Mouse (Mus musculus) forebrain, embryonic 11.5 days (tissue): ENCODE measurements at regions not wholly inside any gene's neighbourhood (a gene's known extent, or its start where the extent isn't known, plus 50 kb on each side); places are given as distances from the start of the nearest gene placed in this dataset. TPM values are rescaled to one million over a fixed set of nuclear protein-coding genes. Genes with fewer than 3 reads are reported as not detected.

Experiments used
- ATAC-seq: fragments of 200-750 bp; cut with Nextera tagmentation; replicated peaks from 2 replicates; pipeline ENCODE4 v1.8.0; 2017; ENCODE audit warnings: moderate TSS enrichment; ENCODE audit not compliant: low FRiP score
- DNase-seq: peaks from one replicate; pipeline ENCODE4 v3.0.0-alpha.2; 2017; ENCODE audit warnings: low spot score
- H3K27ac ChIP-seq: fragments of 300-500 bp; sonication (generic); 2 replicates; pipeline ENCODE4 v1.5.1; 2014; ENCODE audit warnings: low read depth, low read length
- H3K27me3 ChIP-seq: fragments of 300-500 bp; sonication (generic); 2 replicates; pipeline ENCODE4 v1.6.1; 2014; ENCODE audit warnings: mild to moderate bottlenecking, low read length, mixed read lengths; ENCODE audit not compliant: control insufficient read depth, insufficient read depth
- H3K36me3 ChIP-seq: fragments of 300-500 bp; sonication (generic); 2 replicates; pipeline ENCODE4 v1.6.1; 2014; ENCODE audit warnings: mild to moderate bottlenecking, low read length, moderate library complexity, mixed read lengths; ENCODE audit not compliant: control insufficient read depth, insufficient read depth
- H3K4me1 ChIP-seq: fragments of 300-500 bp; sonication (generic); replicated peaks from 2 replicates; pipeline ENCODE4 v1.6.1; 2014; ENCODE audit warnings: low read length, mixed read lengths; ENCODE audit not compliant: control insufficient read depth, insufficient read depth
- H3K4me2 ChIP-seq: fragments of 300-500 bp; sonication (generic); 2 replicates; pipeline ENCODE4 v1.6.1; 2014; ENCODE audit warnings: low read depth, mild to moderate bottlenecking, low read length, moderate library complexity, mixed read lengths; ENCODE audit not compliant: severe bottlenecking
- H3K4me3 ChIP-seq: fragments of 300-500 bp; sonication (generic); 2 replicates; pipeline ENCODE4 v1.5.1; 2014; ENCODE audit warnings: low read depth, low read length
- H3K9ac ChIP-seq: fragments of 300-500 bp; sonication (generic); 2 replicates; pipeline ENCODE4 v1.6.1; 2014; ENCODE audit warnings: low read length
- H3K9me3 ChIP-seq: fragments of 300-500 bp; sonication (generic); 2 replicates; pipeline ENCODE4 v1.6.1; 2016; ENCODE audit warnings: low read length, mixed read lengths; ENCODE audit not compliant: control insufficient read depth
- WGBS: fragments of 180-500 bp; shearing (Covaris S2); extraction: QIAGEN DNeasy Blood & Tissue Kit; methylation state at CpG from one replicate; pipeline ENCODE4 v1.1.7; 2014; 5-methylcytosine and 5-hydroxymethylcytosine counted together
- microRNA-seq: library from miRNA; unstranded; fragments of <30 nt; microRNA quantifications from one replicate; pipeline ENCODE4, GENCODE M21; 2016; ENCODE audit not compliant: insufficient number of aligned reads

DNA sequence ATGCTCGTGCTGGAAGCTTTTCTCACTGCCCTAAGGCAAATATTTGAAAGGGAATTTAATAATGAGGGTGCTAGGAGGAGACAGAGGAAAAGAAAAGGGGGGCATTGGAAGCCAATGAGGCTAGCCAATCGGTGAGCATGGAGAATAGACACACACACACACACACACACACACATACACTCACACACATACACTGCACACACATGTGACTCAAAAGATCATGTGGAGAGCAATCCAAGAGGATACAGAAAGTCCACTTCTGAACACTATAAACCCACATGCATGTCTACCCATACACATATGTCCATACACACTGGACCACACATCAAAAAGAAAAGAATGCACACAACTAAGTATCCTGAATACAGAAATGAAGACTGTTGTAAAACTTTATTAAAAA, 88.4 kb upstream of the Sphkap start:
- Histone ChIP-seq H3K27ac (no peak overlapping the region), H3K4me2 (no peak overlapping the region), H3K36me3 (no peaks in the 10 kb centered on the region), H3K4me3 (no peak overlapping the region), H3K4me1 (no peaks in the 10 kb centered on the region), H3K9ac (no peak overlapping the region), H3K9me3 (no peaks in the 10 kb centered on the region), H3K27me3 (no peaks in the 10 kb centered on the region)
- 46% methylated on average over 2 of the region's 2 CpGs for WGBS
- DNase-seq: no peak
- no peak for ATAC-seq

DNA sequence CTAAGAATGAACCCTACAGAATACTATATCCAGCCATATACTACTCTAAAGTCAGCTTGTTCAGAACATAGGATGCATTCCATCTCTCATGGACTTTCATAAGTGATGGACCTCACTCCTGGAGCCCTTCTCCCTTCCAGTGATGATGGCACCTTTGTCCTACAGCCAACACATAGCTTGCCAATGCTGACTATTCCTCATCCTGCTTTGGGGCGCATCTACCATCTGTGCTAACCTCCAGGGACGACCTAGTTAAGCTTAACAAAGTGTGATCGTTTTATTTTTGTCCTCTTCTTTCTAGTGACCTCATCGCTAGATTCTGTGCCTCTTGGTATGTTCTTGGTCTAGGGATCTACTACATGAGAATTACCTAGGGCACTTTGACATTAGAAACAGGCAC, 87.0 kb upstream of the Sphkap start:
- Histone ChIP-seq H3K36me3 (no peaks in the 10 kb centered on the region), H3K4me1 (no peaks in the 10 kb centered on the region), H3K9me3 (no peaks in the 10 kb centered on the region), H3K27ac (no peak overlapping the region), H3K4me3 (no peak overlapping the region), H3K4me2 (no peak overlapping the region), H3K9ac (no peak overlapping the region), H3K27me3 (no peaks in the 10 kb centered on the region)
- ATAC-seq: no peak
- no peak for DNase-seq
- WGBS: 83% methylated on average over 4 of the region's 4 CpGs

DNA sequence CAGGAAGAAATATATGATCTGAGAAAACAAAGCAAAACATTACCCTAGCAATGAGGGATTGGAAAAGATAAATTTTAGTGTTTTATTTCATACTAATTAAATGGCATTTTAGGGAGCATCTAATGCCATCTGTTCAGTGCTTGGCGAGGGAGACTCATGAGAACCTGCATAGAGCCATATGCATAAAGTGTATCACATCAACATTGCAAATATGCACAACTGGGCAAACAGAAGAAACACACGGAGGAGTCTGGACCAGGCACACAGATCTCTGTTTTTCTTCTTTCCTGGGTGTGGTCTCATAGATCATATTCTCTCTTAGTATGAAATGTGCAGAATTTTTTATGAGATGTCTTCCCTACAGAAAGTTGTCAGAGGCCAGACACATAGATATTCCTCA, 71.1 kb upstream of the Sphkap start:
- Histone ChIP-seq H3K27me3 (no peaks in the 10 kb centered on the region), H3K36me3 (no peaks in the 10 kb centered on the region), H3K4me1 (no peaks in the 10 kb centered on the region), H3K9me3 (no peaks in the 10 kb centered on the region), H3K4me3 (no peak overlapping the region), H3K9ac (no peak overlapping the region), H3K27ac (no peak overlapping the region), H3K4me2 (no peak overlapping the region)
- 82% methylated on average over 2 of the region's 2 CpGs for WGBS
- ATAC-seq (no peak), DNase-seq (no peak)

Small RNA genes in the stretch of these regions (microRNA-seq; reads per million reads assigned to microRNA genes)
- not detected for gene Gm25754
